Mouse (Mus musculus) lung, embryonic 15.5 days (tissue): ENCODE measurements at regions not wholly inside any gene's neighbourhood (a gene's known extent, or its start where the extent isn't known, plus 50 kb on each side); places are given as distances from the start of the nearest gene placed in this dataset.

Source experiments
- ATAC-seq: fragments of 200-750 bp; cut with Nextera tagmentation; 2 replicates; pipeline ENCODE4 v1.8.0; 2017; ENCODE audit warnings: moderate number of reproducible peaks, borderline replicate concordance; ENCODE audit not compliant: low FRiP score, low TSS enrichment; ENCODE audit errors: extremely low read depth
- H3K27ac ChIP-seq: fragments of 300-500 bp; sonication (generic); 2 replicates; pipeline ENCODE4 v1.5.1; 2015; ENCODE audit warnings: moderate library complexity, mild to moderate bottlenecking, inconsistent platforms
- H3K27me3 ChIP-seq: fragments of 300-500 bp; sonication (generic); 2 replicates; pipeline ENCODE4 v1.6.1; 2015; ENCODE audit warnings: inconsistent platforms
- H3K36me3 ChIP-seq: fragments of 300-500 bp; sonication (generic); 2 replicates; pipeline ENCODE4 v1.6.1; 2015; ENCODE audit warnings: inconsistent platforms
- H3K4me1 ChIP-seq: fragments of 300-500 bp; sonication (generic); 2 replicates; pipeline ENCODE4 v1.6.1; 2015; ENCODE audit warnings: inconsistent platforms
- H3K4me2 ChIP-seq: fragments of 300-500 bp; sonication (generic); 2 replicates; pipeline ENCODE4 v1.6.1; 2015; ENCODE audit warnings: inconsistent platforms, mild to moderate bottlenecking, moderate library complexity
- H3K4me3 ChIP-seq: fragments of 300-500 bp; sonication (generic); 2 replicates; pipeline ENCODE4 v1.5.1; 2015; ENCODE audit warnings: mild to moderate bottlenecking, inconsistent platforms
- H3K9ac ChIP-seq: fragments of 300-500 bp; sonication (generic); 2 replicates; pipeline ENCODE4 v1.6.1; 2015; ENCODE audit warnings: inconsistent platforms
- H3K9me3 ChIP-seq: fragments of 300-500 bp; sonication (generic); 2 replicates; pipeline ENCODE4 v1.6.1; 2016; ENCODE audit warnings: inconsistent platforms
- WGBS: fragments of 180-500 bp; shearing (Covaris S2); methylation state at CpG from one replicate; pipeline ENCODE4 v1.1.7; 2015; 5-methylcytosine and 5-hydroxymethylcytosine counted together

GRCm38 (mm10) chr9:47228736-47229135 lies 230.2 kb downstream of the Gm4791 start:
- no peak overlapping the region for H3K27ac ChIP-seq
- no peak overlapping the region for H3K4me3 ChIP-seq
- no peaks in the 10 kb centered on the region for H3K4me1 ChIP-seq
- no peaks in the 10 kb centered on the region for H3K36me3 ChIP-seq
- H3K9ac ChIP-seq, result no peak overlapping the region
- H3K4me2 ChIP-seq, result no peak overlapping the region
- 48% methylated on average over 5 of the region's 5 CpGs for WGBS
- no peaks in the 10 kb centered on the region for H3K9me3 ChIP-seq
- H3K27me3 ChIP-seq, result no peaks in the 10 kb centered on the region
- ATAC-seq, result no peak

GRCm38 (mm10) chr9:47229296-47229695 lies 230.8 kb downstream of the Gm4791 start:
- Histone ChIP-seq H3K4me2 (no peak overlapping the region), H3K9me3 (no peaks in the 10 kb centered on the region), H3K4me3 (no peak overlapping the region), H3K4me1 (no peaks in the 10 kb centered on the region), H3K27me3 (no peaks in the 10 kb centered on the region), H3K27ac (no peak overlapping the region), H3K9ac (no peak overlapping the region), H3K36me3 (no peaks in the 10 kb centered on the region)
- no peak for ATAC-seq
- WGBS, result 76% methylated on average over 6 of the region's 6 CpGs

GRCm38 (mm10) chr9:47240950-47241349 lies 242.4 kb downstream of the Gm4791 start:
- no peak overlapping the region for H3K27ac ChIP-seq
- H3K9ac ChIP-seq, result no peak overlapping the region
- H3K4me2 ChIP-seq, result no peak overlapping the region
- no peaks in the 10 kb centered on the region for H3K9me3 ChIP-seq
- WGBS, result 90% methylated on average over 8 of the region's 8 CpGs
- no peak for ATAC-seq
- H3K4me1 ChIP-seq, result 0 out of 2 replicates have a peak, but pooled peaks cover 2% of the 10 kb centered on the region
- H3K4me3 ChIP-seq, result no peak overlapping the region
- no peaks in the 10 kb centered on the region for H3K27me3 ChIP-seq
- no peaks in the 10 kb centered on the region for H3K36me3 ChIP-seq

- H3K36me3 ChIP-seq, result no peaks in the 10 kb centered on the region
- H3K27ac ChIP-seq, result no peak overlapping the region
- H3K4me3 ChIP-seq, result no peak overlapping the region
- no peaks in the 10 kb centered on the region for H3K9me3 ChIP-seq
- ATAC-seq, result no peak
- WGBS, result 63% methylated on average over 6 of the region's 6 CpGs
- H3K9ac ChIP-seq, result no peak overlapping the region
- 0 out of 2 replicates have a peak, but pooled peaks cover 2% of the 10 kb centered on the region for H3K4me1 ChIP-seq
- no peak overlapping the region for H3K4me2 ChIP-seq
- no peaks in the 10 kb centered on the region for H3K27me3 ChIP-seq
Measured at GRCm38 (mm10) chr9:47242051-47242450, 243.5 kb downstream of the Gm4791 start.

GRCm38 (mm10) chr9:47242526-47242925 lies 244.0 kb downstream of the Gm4791 start:
- Histone ChIP-seq H3K27ac (no peak overlapping the region), H3K27me3 (no peaks in the 10 kb centered on the region), H3K9ac (no peak overlapping the region), H3K4me3 (no peak overlapping the region), H3K36me3 (no peaks in the 10 kb centered on the region), H3K4me1 (0 out of 2 replicates have a peak, but pooled peaks cover 2% of the 10 kb centered on the region), H3K4me2 (no peak overlapping the region), H3K9me3 (no peaks in the 10 kb centered on the region)
- 58% methylated on average over 8 of the region's 8 CpGs for WGBS
- ATAC-seq, result no peak

- Histone ChIP-seq H3K4me2 (no peak overlapping the region), H3K4me3 (no peak overlapping the region), H3K9ac (no peak overlapping the region), H3K27ac (no peak overlapping the region), H3K9me3 (no peaks in the 10 kb centered on the region), H3K4me1 (no peaks in the 10 kb centered on the region), H3K27me3 (0 out of 2 replicates have a peak, but pooled peaks cover 4% of the 10 kb centered on the region), H3K36me3 (no peaks in the 10 kb centered on the region)
- WGBS, result 75% methylated on average over 3 of the region's 3 CpGs
- ATAC-seq, result no peak
Measured at GRCm38 (mm10) chr9:47249029-47249428, 250.5 kb downstream of the Gm4791 start.

GRCm38 (mm10) chr9:47251160-47251559 lies 252.6 kb downstream of the Gm4791 start:
- H3K9me3 ChIP-seq, result no peaks in the 10 kb centered on the region
- no peaks in the 10 kb centered on the region for H3K36me3 ChIP-seq
- H3K27ac ChIP-seq, result no peak overlapping the region
- 83% methylated on average over 2 of the region's 2 CpGs for WGBS
- H3K4me1 ChIP-seq, result no peaks in the 10 kb centered on the region
- H3K9ac ChIP-seq, result no peak overlapping the region
- no peak for ATAC-seq
- H3K4me2 ChIP-seq, result no peak overlapping the region
- 0 out of 2 replicates have a peak, but pooled peaks cover 4% of the 10 kb centered on the region for H3K27me3 ChIP-seq
- H3K4me3 ChIP-seq, result no peak overlapping the region

GRCm38 (mm10) chr9:47253836-47254657 lies 255.5 kb downstream of the Gm4791 start:
- Histone ChIP-seq H3K36me3 (no peaks in the 10 kb centered on the region), H3K4me3 (no peak overlapping the region), H3K4me1 (no peaks in the 10 kb centered on the region), H3K4me2 (no peak overlapping the region), H3K9ac (no peak overlapping the region), H3K27me3 (0 out of 2 replicates have a peak, but pooled peaks cover 4% of the 10 kb centered on the region), H3K9me3 (no peaks in the 10 kb centered on the region), H3K27ac (no peak overlapping the region)
- 41% methylated on average over 13 of the region's 13 CpGs for WGBS
- ATAC-seq, result no peak

DNA sequence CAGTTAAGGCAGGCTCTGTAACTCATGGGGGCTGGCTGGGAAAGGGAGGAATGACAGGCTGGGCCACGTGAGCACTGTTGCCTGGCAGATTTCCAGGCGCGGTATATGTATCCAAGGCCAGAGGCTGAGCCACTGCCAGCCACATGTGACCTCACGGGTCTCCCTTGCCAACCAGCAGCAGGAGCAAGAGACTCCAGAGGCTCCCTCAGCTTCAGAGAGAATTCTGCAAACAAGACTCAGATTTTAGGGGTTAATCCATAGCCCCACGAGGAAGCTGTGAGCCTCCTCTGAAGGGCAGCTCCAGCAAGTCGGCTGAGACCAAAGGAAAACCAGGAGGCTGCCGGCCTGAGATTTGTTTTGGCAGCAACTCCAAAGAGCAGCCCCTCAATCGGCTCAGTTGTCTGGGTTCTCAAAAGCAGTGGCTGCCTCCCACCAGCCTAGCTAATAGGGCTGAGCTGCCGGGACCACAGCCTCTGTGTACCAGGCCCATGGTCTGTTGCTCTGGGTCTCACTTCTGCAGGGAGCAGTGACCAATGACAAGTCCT lies 264.0 kb upstream of the Cadm1 start:
- 25% methylated on average over 9 of the region's 9 CpGs for WGBS

GRCm38 (mm10) chr9:47276303-47277005 lies 253.5 kb upstream of the Cadm1 start:
- peak overlapping the region; percentile 68 for H3K27ac ChIP-seq
- H3K36me3 ChIP-seq, result no peaks in the 10 kb centered on the region
- peaks cover 44% of the 10 kb centered on the region for H3K4me1 ChIP-seq
- no peaks in the 10 kb centered on the region for H3K9me3 ChIP-seq
- H3K9ac ChIP-seq, result no peak overlapping the region
- H3K27me3 ChIP-seq, result no peaks in the 10 kb centered on the region
- no peak overlapping the region for H3K4me2 ChIP-seq
- no peak overlapping the region for H3K4me3 ChIP-seq
- ATAC-seq, result peak; percentile 75
- 27% methylated on average over 12 of the region's 12 CpGs for WGBS

More for the DNA sequence above, 264.0 kb upstream of the Cadm1 start:
- peak overlapping the region; percentile 19; the same call in 1 of the 2 replicates for H3K27ac ChIP-seq
- H3K4me3 ChIP-seq, result no peak overlapping the region
- no peak overlapping the region for H3K9ac ChIP-seq
- peak; percentile 76 for ATAC-seq
- no peaks in the 10 kb centered on the region for H3K9me3 ChIP-seq
- no peaks in the 10 kb centered on the region for H3K27me3 ChIP-seq
- H3K4me2 ChIP-seq, result no peak overlapping the region
- no peaks in the 10 kb centered on the region for H3K36me3 ChIP-seq
- peaks cover 12% of the 10 kb centered on the region; the same call in 1 of the 2 replicates for H3K4me1 ChIP-seq

DNA sequence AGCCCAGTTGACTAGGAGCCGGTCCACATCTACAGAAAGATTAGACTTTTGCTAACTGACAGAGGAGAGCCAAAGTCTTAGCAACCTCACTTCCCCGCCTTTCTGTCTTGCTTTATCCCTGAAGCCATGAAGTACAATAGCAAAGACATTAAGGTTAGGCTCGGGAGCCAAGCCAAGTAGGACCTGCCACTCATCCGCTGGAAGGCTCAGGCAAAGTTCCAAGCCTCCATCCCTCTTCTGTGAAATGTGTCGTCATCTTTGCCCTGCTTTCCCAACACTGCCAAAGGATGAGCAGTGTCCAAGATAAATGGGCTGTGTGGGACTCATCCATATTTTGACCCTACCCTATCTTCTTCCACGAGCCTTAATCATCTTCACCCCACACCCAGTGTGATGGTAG lies 250.6 kb upstream of the Cadm1 start:
- H3K4me2 ChIP-seq, result no peak overlapping the region
- peak overlapping the region; percentile 58 for H3K27ac ChIP-seq
- no peaks in the 10 kb centered on the region for H3K36me3 ChIP-seq
- no peaks in the 10 kb centered on the region for H3K27me3 ChIP-seq
- H3K9ac ChIP-seq, result no peak overlapping the region
- peaks cover 51% of the 10 kb centered on the region for H3K4me1 ChIP-seq
- WGBS, result 46% methylated on average over 6 of the region's 6 CpGs
- no peak overlapping the region for H3K4me3 ChIP-seq
- no peak for ATAC-seq
- H3K9me3 ChIP-seq, result no peaks in the 10 kb centered on the region

GRCm38 (mm10) chr9:47280146-47280545 lies 249.8 kb upstream of the Cadm1 start:
- Histone ChIP-seq H3K27ac (peak overlapping the region; percentile 58), H3K36me3 (no peaks in the 10 kb centered on the region), H3K9ac (no peak overlapping the region), H3K4me3 (no peak overlapping the region), H3K9me3 (no peaks in the 10 kb centered on the region), H3K4me2 (no peak overlapping the region), H3K4me1 (peaks cover 51% of the 10 kb centered on the region), H3K27me3 (no peaks in the 10 kb centered on the region)
- no peak for ATAC-seq
- 39% methylated on average over 7 of the region's 7 CpGs for WGBS
